Mouse (Mus musculus): ENCODE data around the gene Hist1h3c.
A peak's percentile ranks its signal among the peaks of the same experiment; 100 is the strongest.
"Not testable (repeated sequence)": the region's sequence is repeated elsewhere in the genome, so short reads cannot be mapped to it uniquely, and the experiment has no call there.

Gene Hist1h3c

DNA sequence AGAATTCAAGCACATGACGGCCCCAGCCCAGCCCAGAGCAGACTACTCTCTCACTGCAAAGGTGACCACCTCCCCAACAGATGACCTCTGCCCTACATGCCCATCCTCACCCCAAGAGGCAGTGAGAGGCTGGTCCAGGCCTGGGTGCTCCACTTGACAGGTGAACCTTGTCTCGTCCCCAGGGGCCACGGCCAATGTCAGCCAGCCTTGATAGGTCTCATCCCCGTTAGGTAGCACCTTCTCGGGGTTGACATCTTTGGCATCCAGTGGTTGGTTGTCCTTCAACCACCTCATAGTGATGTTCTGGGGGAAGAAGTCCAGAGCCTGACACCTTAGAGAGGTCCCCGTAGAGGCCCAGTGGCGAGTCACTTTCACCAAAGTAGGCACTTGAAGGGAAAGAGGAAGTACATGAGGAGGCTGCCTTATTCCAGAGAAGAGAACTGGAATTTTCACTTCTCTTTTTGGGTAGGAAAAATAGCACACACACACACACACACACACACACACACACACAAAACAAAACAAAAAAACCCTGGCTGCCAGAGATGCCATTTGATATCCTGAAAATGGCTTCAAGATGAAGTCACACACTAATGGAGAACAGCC lies 39.5 kb downstream of the Hist1h3c start:
- DNase-seq (ENCODE audit: low spot score in 2 of 2), result no peak

DNA sequence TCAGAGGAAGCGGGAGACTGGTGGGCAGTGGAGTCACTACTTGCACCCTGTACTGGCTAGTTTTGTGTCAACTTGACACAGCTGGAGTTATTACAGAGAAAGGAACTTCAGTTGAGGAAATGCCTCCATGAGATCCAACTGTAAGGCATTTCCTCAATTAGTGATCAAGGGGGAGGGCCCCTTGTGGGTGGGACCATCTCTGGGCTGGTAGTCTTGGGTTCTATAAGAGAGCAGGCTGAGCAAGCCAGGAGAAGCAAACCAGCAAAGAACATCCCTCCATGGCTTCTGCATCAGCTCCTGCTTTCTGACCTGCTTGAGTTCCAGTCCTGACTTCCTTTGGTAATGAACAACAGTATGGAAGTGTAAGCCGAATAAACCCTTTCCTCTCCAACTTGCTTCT lies 42.6 kb downstream of the Hist1h3c start:
- DNase-seq (ENCODE audit: low spot score in 2 of 2), result not testable (repeated sequence)

DNA sequence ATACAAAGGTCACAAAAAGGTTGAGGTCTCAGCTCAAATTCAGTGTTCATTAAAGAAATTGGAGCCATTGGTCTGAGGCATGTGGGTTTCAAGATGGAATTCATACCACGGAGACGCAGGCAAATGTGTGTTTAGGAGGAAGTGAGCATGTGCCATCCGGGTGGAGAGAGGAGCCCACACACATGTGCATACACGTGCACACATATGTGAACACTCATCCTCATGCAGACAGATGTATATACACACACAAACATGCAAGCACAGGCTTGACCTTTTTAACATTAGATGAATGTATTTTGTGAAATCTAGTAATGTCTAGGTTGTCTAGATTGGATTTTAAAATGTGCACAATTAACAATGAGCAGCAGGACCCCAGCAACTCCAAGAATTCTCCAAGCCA lies 43.2 kb downstream of the Hist1h3c start:
- DNase-seq (ENCODE audit: low spot score in 2 of 2), result no peak

DNA sequence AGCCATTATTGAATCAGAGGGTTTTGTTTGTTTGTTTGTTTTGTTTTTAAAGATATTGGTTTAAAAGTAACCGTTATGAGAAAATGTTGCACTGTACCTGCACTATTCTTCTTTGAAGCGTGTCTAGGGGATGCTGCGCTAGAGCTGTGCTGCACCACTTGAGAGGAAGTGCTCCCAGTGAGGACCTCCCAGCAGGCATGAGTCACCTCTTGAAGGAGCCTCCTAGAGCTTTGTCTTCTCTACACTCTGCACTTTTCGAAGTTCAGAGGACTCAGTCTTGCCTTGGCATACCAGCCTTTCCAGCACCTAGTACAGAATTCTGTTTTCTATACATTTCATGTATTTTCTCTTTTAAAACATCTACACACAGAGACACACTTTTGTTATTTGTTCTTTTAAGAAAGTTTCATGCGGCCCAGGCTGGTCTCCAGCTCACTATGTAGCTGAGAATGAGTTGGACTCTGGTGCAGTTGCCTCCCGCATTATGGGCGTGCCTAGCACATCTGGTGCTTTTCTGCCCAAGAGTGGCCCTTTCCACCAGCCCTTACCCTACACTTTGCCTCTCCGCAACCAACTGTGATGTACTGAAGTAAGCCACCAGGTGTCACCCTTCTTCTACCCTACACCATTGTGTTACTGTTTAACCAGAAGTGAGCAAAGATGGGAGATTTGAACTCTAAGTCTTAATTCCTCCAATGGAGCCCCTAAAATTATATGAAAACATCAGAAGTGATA lies 44.4 kb downstream of the Hist1h3c start:
- DNase-seq (ENCODE audit: low spot score in 2 of 2), result peak; percentile 78 to 86

DNA sequence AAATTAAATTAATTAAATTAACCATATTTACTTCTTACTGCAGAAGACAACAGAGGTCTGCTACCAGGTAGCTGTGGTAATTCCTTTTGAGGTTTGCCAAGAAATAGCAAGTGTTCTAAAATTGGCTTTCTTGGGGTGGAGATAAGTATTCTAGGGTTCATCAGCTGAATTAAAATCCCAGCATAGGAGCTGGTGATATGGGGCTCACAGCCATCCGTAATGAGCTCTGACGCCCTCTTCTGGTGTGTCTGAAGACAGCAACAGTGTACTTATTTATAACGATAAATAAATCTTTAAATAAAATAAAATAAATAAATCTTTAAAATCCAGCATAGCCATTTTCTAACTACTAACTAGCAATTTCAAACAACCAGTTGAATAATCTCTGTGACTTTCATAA lies 45.6 kb downstream of the Hist1h3c start:
- no peak for DNase-seq (ENCODE audit: low spot score in 2 of 2)

DNA sequence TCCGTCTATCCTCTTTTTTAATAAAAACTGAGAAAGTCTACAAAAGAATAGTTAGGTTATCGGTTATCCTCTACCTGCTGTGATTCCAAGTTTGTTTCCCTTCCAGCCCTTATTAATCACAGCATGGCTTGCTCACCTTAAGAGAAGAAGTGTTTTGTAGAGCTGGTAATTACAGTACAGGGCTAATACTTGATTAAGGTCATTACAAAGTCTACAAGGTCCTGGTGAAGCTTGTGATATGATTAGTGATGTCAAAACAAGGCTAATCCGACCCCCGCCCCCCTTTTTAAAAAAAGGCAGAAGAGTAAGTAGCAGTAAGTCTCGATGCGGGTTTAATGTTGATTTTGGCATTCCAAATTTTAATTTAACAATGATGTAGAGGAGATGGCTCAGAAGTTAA lies 46.4 kb downstream of the Hist1h3c start:
- peak in 1 of 2 experiments; percentile 0 for DNase-seq (ENCODE audit: low spot score in 2 of 2)

DNA sequence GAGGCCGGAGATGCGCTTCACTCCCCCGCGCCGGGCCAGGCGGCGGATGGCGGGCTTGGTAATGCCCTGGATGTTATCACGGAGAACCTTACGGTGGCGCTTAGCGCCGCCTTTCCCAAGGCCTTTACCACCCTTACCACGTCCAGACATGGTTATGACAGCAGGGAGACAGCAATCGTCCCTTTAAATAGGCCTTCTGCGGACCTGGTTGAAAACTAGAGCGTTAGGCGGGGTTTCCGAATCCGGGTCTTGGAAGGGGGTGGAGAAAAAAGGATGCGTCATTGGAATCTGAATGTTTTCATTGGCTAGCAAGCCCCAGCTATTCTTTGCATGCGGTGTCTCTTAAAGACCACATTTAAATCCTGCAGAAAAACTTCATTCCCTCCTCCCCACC lies 47.1 kb downstream of the Hist1h3c start, which contains the start of gene Hist1h4c:
Hist1h4c (minus strand) TSS at position 155 of the 394 bp plus-strand sequence.
- peak; percentile 99 for DNase-seq (ENCODE audit: low spot score in 2 of 2)

DNA sequence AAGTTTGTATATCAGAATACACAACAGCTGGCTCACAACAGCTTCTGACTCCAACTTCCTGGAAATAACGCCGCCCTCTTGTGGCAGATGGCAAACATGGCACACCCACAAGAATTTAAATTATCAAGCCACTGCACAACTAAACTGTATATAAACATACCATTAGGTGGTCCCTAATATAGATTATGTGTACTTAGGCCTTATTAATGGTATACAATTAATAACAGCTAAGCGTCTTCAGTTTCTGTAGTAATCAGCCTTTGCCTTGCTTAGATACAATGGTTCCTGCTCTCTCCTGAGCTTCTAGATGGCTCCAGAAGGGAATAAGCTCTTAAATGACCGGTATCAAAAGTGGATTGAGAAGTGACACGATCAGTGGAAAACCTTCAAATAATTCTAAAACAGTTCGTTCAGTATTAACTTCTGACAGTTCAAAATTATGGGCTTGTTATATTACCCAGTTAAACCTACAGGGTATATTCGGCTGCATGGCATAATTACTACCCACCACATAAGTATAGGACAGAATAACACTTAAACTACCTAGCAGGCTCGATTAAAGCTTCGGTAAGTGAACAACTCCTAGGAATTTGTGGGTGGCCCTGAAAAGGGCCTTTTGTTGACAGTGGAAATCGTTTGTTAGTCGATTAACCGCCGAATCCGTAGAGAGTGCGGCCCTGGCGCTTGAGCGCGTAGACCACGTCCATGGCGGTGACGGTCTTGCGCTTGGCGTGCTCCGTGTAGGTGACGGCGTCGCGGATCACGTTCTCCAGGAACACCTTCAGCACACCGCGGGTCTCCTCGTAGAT lies 47.7 kb downstream of the Hist1h3c start:
- DNase-seq (ENCODE audit: low spot score in 2 of 2), result peak; percentile 73 to 84

DNA sequence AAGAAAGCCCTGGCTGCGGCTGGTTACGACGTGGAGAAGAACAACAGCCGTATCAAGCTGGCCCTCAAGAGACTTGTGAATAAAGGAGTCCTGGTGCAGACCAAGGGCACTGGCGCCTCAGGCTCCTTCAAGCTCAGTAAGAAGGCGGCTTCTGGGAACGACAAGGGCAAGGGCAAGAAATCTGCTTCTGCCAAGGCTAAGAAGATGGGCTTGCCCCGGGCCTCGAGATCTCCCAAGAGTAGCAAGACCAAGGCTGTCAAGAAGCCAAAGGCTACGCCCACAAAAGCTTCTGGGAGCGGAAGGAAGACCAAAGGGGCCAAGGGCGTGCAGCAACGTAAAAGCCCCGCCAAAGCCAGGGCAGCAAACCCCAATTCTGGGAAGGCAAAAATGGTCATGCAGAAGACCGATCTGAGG lies 49.3 kb downstream of the Hist1h3c start:
- peak in 1 of 2 experiments; percentile 36 for DNase-seq (ENCODE audit: low spot score in 2 of 2)

DNA sequence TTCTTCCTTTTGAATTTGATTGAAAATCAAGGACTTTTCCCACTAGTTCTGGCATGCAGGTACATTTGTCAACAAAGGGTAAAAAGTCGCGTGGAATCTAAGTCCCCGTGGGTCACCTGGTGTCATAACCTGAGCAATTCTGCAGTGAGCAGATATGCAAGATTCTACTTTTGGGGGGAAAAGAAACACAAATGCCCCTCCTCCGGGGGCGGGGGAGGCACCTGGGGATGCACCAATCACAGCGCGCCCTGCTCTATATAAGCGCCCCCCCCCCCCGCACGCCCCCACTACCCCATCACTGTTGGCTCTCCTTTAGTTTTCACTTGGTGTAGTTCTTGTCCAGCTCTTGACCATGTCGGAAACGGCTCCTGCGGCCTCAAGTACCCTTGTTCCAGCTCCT lies 49.9 kb downstream of the Hist1h3c start, which contains the start of gene Hist1h1t:
Hist1h1t (plus strand) TSS at position 301 of the 400 bp plus-strand sequence.
- DNase-seq (ENCODE audit: low spot score in 2 of 2), result peak in 1 of 2 experiments; percentile 0
